Mouse (Mus musculus) left cerebral cortex, adult 2 months (tissue): ENCODE data around the gene Olfr1164. TPM values are rescaled to one million over a fixed set of nuclear protein-coding genes. Genes with fewer than 3 reads are reported as not detected.

Experiments used
- DNase-seq, 2 experiments: peaks; one replicate each; pipeline ENCODE4 v3.0.0; 2021 to 2022; ENCODE audit warnings: low spot score in 2 of 2, mixed read lengths in 1 of 2; ENCODE audit errors: extremely low spot score in 1 of 2
- H3K27ac ChIP-seq: fragments of 200-600 bp; 2 replicates; pipeline ENCODE4 v1.8.1; 2022
- H3K4me3 ChIP-seq: fragments of 200-600 bp; 2 replicates; pipeline ENCODE4 v1.8.1; 2022
- CTCF ChIP-seq: fragments of 200-600 bp; IDR thresholded peaks from 2 replicates; pipeline ENCODE4 v1.8.1; 2022; ENCODE audit warnings: antibody characterized with exemption, mild to moderate bottlenecking, moderate library complexity
- intact Hi-C: fragments of 180-260 bp; cut with DNase I; formaldehyde crosslinking; loops from one replicate; pipeline ENCODE4 v1.15.1; 2025
- long read RNA-seq, 2 experiments: library from polyadenylated mRNA; stranded (forward); transcript quantifications; one replicate each; pipeline ENCODE4 v2.0.0; 2021; ENCODE audit warnings: borderline mapping rate in 2 of 2
- total RNA-seq, 2 experiments: library from RNA; stranded (reverse); gene quantifications; 2 replicates each; pipeline ENCODE4 v1.2.3; 2021

Gene Olfr1164
- total RNA-seq, result not detected
- long read RNA-seq, experiment 1, result 0 reads
- long read RNA-seq, experiment 2, result 0 reads

GRCm38 (mm10) chr2:88093866-88094265, at the start of gene Olfr1164:
Gene Olfr1164 (minus strand): TSS chr2:88093966.
- Histone ChIP-seq H3K27ac (no peak within 1 kb of the TSS), H3K4me3 (no peak within 1 kb of the TSS)
- no peak for DNase-seq
- no peak for TF ChIP-seq CTCF
- intact Hi-C loops, result no loop called here

- intact Hi-C loops, result no loop called here
- H3K27ac ChIP-seq, result no peak within 1 kb of the TSS
- DNase-seq, result no peak
- TF ChIP-seq CTCF, result no peak
- H3K4me3 ChIP-seq, result no peak within 1 kb of the TSS
Observed at GRCm38 (mm10) chr2:88128172-88128571, 34.4 kb upstream of the Olfr1164 start, which contains the start of gene Olfr1166. Gene Olfr1166 (minus strand): TSS chr2:88128272.

DNA sequence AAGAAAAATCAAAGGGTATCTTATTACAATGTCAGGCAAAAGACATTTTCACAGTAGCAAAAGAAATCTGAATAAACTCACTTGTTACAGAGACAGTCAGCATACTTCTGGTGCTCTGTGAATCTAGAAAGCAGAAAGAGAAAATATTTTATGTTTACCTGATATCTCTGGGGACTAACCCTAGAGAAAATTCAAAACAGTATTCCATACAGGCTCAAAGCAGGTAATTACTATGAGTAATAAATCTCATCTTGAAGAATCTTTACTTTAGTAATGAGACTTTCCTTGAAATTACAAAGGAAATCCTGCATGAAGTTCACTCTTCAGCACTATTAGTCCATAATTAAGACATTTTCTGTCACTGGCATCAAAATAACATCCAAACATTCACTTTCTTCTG, 22.0 kb downstream of the Olfr1164 start, which contains the start of gene Olfr1163:
Gene Olfr1163, minus strand, starts transcription at position 101 of the 400 bp plus-strand sequence.
- intact Hi-C loops, result no loop called here
- no peak for TF ChIP-seq CTCF
- Histone ChIP-seq H3K4me3 (no peak within 1 kb of the TSS), H3K27ac (no peak within 1 kb of the TSS)
- DNase-seq, result no peak

- no peak for TF ChIP-seq CTCF
- Histone ChIP-seq H3K4me3 (no peak overlapping the region), H3K27ac (no peak overlapping the region)
- no peak for DNase-seq
- intact Hi-C loops, result no loop called here
Observed at GRCm38 (mm10) chr2:88063587-88063986, 30.2 kb downstream of the Olfr1164 start.

DNA sequence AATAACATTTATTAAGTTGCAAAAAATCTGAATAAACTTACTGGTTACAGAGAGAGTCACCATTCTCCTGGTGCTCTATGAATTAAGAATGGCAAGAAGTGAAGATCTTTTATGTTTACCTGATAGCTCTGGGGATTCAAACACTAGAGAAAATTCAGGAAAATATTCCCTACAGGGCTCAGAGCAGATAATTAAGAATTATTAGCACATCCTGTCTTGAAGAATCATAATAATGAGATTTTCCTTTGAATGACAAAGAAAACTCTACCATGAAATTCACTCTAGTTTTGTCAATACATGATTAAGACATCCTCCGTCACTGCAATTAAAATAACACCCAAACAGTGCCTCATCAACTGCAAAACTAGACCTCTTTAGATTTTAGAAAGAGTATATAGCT, 42.7 kb downstream of the Olfr1164 start, which contains the start of gene Olfr1162:
Gene Olfr1162, minus strand, starts transcription at position 101 of the 400 bp plus-strand sequence.
- Histone ChIP-seq H3K4me3 (no peak within 1 kb of the TSS), H3K27ac (no peak within 1 kb of the TSS)
- intact Hi-C loops, result no loop called here
- TF ChIP-seq CTCF, result no peak
- DNase-seq, result no peak

Other genes starting within 250 kb of the Olfr1164 start
- not detected for gene Olfr1150-ps1, start 250.0 kb downstream of the Olfr1164 start, total RNA-seq
- not detected for gene Olfr1151, start 238.1 kb downstream of the Olfr1164 start, total RNA-seq
- gene Olfr1152, start 227.5 kb downstream of the Olfr1164 start, total RNA-seq, result not detected
- gene Olfr1153, start 199.0 kb downstream of the Olfr1164 start, total RNA-seq, result not detected
- not detected for gene Olfr1154, start 188.8 kb downstream of the Olfr1164 start, total RNA-seq
- gene Olfr1155, start 148.8 kb downstream of the Olfr1164 start, total RNA-seq, result not detected
- gene Olfr1156, start 140.9 kb downstream of the Olfr1164 start, total RNA-seq, result not detected
- not detected for gene Olfr1157, start 125.7 kb downstream of the Olfr1164 start, total RNA-seq
- not detected for gene Olfr74, start 119.3 kb downstream of the Olfr1164 start, total RNA-seq
- gene Olfr1158, start 103.9 kb downstream of the Olfr1164 start, total RNA-seq, result not detected
- gene Olfr1160, start 85.7 kb downstream of the Olfr1164 start, total RNA-seq, result not detected
- gene Olfr1161, start 71.2 kb downstream of the Olfr1164 start, total RNA-seq, result not detected
- not detected for gene Olfr73, start 56.3 kb downstream of the Olfr1164 start, total RNA-seq
- gene Olfr1162, start 42.8 kb downstream of the Olfr1164 start, total RNA-seq, result not detected
- not detected for gene Olfr1163, start 22.1 kb downstream of the Olfr1164 start, total RNA-seq
- gene Olfr1166, start 34.3 kb upstream of the Olfr1164 start, total RNA-seq, result not detected
- gene Olfr1167, start 61.2 kb upstream of the Olfr1164 start, total RNA-seq, result not detected
- not detected for gene Olfr1168, start 87.9 kb upstream of the Olfr1164 start, total RNA-seq
- gene Olfr1170, start 134.4 kb upstream of the Olfr1164 start, total RNA-seq, result not detected
- gene Olfr1173, start 185.9 kb upstream of the Olfr1164 start, total RNA-seq, result under 1 TPM in 1 of 2 experiments, not detected in 1; 0.07 TPM
- not detected for gene Olfr1174-ps, start 221.2 kb upstream of the Olfr1164 start, total RNA-seq
- gene Olfr1175-ps, start 233.2 kb upstream of the Olfr1164 start, total RNA-seq, result not detected
- gene Olfr1176, start 242.8 kb upstream of the Olfr1164 start, total RNA-seq, result not detected